Mouse (Mus musculus) adrenal gland, postnatal 25 days (tissue): Measurements from ENCODE around the gene Ica1. TPM values are rescaled to one million over a fixed set of nuclear protein-coding genes. Genes with fewer than 3 reads are reported as not detected.
A peak's percentile ranks its signal among the peaks of the same experiment; 100 is the strongest.

Experiments used
- DNase-seq: peaks from one replicate; pipeline ENCODE4 v3.0.0; 2021; ENCODE audit warnings: mixed read lengths
- long read RNA-seq: library from polyadenylated mRNA; stranded (forward); transcript quantifications from one replicate; pipeline ENCODE4 v2.0.0, GENCODE M21; 2021
- total RNA-seq: library from RNA; stranded (reverse); gene quantifications from 2 replicates; pipeline ENCODE4 v1.2.3, GENCODE M21; 2021

Ica1 gene
- total RNA-seq: 40.9 and 45.0 TPM in 2 replicates
- long read RNA-seq, transcript Ica1-201 (14 exons, 2,075 nt): major isoform, 19 of 27 reads
- long read RNA-seq, partial matches to known transcripts: 5 of 27 reads
- long read RNA-seq, other reads (novel, unspliced or antisense): 3 of 27 reads

DNA sequence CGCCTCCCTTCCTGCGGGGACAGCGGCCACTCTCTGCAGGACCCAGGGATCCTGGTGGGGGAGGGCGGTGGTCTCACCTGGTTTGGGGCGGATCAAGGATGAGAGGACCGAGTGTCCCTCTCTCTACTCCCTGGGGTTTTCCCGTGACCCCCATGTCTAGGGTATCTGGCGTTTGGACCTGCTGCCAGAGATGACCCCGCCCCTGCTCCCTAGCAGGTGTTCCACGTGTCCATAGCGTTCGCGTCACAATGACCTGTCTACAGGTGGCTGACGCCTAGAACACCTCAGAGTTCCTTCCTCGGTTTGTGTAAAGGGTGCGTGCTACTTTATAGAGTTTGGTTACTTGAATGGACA lies at the start of gene Ica1:
Gene Ica1, minus strand, starts transcription at position 193 of the 354 bp plus-strand sequence.
- DNase-seq: no peak

DNA sequence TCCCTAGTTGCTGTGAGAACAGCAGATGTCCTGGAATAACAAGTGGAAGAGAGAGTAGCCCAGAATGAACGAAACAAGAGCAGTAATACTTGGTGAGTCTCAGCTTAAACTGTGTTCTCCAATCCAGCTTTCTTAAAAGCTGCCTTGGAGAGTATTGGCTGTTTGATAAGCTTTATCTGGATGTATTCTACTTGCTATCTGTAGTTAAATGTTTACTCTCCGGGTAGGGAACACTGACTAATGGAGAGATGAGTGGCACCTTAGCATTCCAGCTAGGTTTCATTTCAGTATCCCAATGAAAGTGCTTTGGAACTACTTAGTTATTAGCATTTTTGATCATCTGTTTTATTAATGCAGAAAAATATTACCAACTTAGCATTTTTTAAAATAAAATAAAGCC lies 41.6 kb upstream of the Ica1 start:
- no peak for DNase-seq

DNA sequence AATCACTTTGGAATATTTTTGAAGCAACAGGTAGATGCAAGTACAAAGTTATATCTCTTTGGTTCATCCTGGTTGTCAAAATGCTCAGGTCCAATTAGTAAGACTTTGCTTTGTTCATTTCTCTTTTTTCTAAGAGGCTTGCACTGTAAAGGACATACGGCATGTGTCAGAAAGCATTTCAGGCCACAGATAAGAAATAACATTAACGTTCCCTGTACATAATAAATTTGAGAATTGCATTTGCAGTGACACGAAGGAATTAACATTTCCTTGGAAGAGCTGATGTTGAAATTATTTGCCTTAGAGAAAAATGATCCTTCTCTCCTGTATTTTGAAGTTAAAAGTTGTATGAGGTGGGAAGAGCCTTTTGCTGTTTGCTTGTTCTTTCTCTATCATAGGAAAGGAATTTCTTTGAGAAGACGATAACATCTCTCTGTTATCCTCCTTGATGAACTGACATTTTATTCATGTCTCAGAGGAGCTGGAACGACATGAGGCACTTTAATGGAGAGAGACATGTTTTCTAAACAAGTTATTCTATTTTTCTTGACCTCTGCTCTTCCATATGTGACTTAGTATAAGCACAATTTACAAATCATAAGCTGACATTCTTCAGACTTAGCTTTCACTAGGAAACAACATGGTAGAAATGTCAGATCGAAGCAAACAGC lies 36.2 kb upstream of the Ica1 start:
- DNase-seq: no peak

DNA sequence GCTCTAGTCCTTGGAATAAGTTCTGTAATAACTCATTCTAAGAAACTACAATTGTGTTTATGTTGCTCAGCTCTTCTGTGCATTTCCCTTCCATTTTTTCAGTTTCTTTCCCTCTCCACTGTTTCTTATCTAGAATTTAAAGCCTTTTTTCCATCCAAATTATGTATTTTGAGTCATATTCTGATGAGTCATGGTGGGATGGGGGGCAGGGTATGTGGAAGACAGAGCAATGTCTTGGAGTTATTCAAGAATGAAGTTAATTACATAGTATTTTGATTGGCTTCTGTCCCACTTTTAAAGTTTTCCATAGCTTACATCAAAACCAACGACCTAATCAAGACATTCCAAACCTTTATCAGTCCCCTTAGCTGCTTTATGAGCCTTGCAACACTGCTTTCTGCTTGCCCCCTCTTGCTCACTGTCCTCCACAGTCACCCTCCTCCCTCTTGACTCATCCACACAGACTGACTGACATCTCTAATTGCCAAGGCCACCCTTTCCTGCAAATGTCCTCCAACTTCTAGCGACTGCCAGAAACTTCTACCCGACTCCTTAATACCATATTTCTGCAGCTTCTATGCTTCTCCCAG lies 24.4 kb upstream of the Ica1 start:
- DNase-seq: peak; percentile 23

DNA sequence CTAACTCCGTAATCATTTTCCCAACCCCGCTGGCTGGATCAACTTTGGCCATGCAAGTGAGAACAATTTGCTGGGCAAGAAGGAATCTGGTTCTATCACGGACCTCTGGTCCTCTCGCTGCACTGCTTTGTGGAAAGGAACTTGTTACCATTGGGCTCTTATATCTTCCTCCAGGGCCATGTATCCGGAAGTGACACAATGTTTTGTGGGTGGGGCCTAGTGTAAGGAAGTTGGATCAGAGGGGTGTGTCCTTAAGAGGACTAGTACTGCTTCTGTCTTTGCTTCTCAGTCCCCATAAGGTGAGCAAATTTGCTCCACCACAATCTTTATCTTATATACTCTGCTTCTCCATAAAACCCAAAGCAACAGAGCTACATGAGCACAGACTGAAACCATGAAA lies 14.1 kb upstream of the Ica1 start:
- no peak for DNase-seq

DNA sequence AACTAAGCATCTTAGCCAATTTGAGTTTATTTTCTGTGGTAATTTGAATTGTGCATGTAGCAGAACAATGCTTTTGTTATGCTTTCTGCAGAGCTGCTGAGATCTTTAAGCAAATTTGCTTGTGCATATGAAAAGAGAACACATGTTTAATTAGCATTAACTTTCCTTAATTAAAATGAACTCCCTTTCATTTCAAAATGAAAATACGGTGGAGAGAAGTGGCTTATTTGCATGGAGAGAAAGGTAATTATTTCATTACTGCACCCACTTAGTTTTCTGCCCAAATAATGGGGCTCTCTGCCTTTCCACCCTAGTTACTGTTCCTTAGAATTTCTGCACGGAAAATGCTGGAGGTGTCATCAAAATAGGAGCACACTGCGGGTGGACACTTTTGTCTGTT lies 13.5 kb upstream of the Ica1 start:
- no peak for DNase-seq

DNA sequence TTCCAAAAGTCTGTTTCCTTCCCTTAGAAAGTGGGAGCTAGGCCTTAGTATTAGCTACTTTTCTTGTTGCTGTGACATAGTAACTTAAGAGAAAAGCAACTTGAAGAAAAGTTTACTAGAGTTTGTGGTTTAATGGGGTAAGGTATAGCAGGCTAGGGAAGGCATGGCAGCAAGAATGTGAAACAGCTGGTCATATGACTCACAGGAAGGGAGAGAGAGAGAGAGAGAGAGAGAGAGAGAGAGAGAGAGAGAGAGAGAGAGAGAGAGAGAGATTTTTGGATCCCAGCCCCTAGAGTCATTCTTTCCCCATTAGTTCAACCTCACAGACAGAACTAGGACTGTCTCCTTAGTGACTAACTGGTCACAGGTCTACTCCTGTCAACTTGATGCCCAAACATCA lies 2.3 kb upstream of the Ica1 start:
- DNase-seq: no peak

DNA sequence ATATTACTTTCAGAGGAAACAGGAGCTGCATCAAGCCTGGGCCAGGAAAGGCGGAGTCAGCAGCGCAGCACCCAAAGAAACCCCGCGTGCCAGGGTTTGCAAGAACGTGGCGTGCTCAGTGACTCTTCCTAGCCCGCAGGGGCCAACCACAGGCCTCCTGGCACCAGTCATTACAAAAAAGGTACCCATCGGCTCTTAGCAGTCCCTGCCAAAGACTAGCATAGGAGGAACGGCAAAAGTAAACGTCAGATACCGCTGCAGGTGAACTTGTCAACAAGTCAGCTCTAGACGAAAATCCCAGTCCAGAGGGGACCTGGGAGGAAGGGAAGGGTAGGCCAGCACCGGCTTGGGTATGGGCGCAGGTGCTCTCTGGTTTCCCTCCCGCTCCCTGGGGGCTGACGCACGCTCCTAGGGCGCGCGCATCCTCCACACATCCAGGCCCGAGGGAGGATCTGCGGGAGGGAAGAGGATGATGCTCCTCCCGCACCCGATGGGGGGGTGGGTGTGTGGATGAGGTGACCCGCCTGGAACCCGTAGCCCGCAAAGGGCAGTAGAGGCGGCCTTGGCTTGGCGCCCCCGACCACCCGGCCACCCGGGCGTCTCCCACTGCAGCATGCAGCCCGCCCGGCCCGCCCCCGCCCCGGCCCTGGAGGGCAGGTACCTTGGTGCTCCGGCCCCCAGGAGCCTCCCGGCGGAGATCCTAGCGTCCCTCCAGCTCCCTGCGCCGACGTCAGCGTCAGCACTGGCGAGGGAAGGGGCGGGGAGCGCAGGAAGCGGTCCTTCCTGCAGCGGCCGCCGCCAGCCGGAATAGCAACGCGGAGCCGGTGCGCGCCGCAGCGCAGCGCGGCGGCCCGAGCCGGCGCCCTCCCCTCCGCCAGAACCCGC lies 635 bp downstream of the Ica1 start:
- DNase-seq: peak; percentile 83

DNA sequence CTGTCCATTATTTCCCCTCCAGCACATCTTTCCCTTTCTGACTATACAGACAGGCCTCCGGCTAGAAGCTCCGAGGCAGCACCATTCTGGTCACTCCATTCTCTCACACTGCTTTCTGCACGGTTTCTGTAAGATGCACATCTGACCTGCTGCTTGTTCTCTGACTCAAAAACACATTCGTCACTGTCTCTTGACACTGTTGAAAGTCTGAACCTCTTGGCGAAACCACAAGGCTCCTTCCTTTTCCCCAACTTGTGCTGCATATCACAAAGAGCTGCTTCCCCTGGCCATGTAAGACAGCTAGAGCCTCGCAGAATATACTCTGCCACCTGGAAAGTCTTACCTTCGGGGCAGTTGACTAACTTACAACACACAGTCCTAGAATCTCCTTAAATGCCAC lies 6.7 kb downstream of the Ica1 start:
- DNase-seq: no peak

DNA sequence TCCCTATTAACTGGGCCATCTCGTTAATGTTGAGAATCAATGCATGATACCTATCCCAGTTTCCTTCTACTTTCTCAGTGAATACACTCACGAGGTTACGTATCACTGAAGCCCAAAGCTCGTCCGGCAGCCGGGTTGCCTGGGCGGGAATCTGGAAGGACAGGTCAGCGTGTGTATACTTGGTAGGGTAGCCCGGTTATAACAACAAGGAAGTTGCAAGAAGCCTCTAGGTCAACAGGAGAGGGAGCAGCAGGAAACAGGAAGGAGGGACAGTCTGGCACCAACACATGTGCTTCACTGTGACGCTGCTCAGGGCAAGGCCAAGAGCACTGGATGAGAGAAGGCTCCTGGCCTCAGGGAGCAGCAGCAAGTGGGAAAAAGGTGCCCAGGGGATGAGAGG lies 7.9 kb downstream of the Ica1 start:
- peak; percentile 13 for DNase-seq

DNA sequence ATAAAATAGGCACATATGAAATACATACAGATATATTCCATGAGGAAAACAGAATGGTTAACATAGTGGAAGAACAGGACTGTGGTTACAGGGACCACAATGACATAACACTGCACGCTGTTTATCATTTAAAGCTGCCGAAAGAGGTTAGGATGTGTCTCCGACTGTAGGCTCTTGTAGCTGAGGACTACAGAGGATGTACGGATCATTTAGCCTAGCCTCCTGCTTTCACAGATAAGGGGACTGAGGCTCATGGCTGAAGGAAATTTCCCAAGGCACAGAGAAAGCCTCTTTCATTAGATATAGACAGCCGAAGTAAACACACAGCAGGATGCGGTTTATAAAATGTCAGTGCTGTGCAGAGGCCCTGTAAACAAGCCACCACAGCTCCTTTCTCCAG lies 8.5 kb downstream of the Ica1 start:
- DNase-seq: no peak

DNA sequence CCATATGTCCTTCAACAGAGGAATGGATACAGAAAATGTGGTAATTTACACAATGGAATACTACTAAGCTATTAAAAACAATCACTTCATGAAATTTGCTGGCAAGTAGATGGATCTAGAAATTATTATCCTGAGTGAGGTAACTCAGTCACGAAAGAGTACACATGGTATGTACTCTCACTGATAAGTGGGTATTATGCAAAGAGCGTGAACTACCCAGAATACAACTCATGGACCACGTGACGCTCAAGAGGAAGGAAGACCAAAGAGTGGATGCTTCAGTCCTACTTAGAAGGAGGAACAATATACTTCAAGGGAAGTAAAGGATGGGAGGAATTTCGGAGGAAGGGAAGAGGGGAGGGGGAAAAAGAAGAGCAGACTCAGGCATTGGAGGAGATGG lies 11.6 kb downstream of the Ica1 start:
- no peak for DNase-seq

DNA sequence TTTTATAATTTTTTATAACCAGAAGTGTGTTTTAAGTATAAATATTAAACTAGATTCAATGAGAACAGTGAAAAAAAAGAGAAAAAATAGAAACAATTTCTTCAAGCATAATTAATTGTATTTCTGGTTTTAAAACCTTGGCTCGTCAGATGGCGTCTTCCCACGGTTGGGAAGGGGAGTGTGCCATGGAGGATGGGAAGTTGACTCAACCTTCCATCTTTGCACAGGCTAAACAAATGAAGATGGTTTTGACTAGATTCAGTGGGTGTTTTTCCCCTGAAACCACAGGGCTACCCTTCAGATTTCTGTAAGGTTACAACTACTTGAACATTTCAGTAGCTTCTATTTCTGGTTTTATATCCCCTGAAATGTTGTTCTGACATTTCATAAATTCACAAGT lies 12.5 kb downstream of the Ica1 start:
- DNase-seq: no peak

DNA sequence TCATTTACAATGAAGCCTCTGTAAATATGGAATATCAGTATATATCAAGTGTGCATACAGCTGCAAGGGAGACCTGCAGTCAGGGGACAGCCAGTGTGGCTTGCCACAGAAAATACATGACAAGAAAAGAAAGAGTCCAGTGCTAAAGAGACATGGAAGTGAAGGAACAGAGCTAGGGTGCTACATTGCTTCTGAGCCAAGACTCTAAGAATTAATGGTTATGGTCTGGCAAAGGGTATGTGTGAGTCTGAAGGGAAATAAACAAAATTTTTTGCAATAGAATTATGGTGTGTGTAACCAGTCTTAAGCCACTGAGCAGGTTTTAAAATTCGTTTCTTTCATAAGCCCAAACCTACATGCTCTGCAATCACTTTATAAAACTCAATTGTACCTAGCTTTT lies 13.2 kb downstream of the Ica1 start:
- DNase-seq: no peak

DNA sequence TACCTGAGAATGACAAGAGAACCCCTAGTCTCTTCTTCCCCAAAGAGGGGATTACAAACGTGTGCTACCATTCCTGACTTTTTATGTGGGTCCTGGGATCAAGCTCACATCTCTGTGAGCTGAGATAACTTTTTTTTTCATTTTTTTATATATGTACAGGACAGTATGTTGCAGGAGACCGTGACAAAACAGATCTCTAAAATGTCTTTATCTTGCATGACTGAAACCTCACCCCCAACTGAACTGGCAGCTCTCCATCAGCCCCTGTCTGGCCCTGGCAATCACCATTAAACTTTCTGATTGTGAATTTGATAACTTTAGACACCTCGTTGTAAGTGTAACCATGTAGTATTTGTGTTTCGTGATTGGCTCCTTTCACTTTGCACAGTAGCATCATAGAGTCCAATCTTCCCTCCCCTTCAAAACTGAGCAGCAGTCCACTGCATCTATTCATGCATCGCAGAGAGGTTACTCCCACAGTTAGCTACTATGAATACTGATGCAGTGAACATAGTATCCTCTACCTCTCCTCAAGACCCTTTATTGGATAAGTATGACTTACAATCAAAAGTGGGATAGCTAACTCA lies 17.5 kb downstream of the Ica1 start:
- no peak for DNase-seq

DNA sequence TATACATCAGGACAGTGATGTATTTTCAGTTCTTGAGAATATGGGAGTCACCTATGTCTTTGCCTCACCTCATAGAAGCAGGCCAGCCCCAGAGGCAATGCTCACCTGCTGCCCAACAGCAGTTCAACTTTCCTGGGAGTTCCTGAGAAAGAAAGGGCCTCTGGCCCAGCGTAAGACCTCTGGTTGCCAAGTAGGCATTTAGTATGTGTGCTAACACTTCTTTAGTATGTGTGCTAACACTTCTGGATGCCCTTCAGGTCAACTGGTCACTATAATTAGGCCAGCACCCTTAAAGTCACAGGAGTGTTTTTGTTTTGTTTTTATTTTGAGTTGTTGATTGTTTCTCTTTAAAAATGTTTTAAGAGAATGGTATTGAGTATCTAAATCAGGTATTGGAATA lies 18.4 kb downstream of the Ica1 start:
- no peak for DNase-seq

DNA sequence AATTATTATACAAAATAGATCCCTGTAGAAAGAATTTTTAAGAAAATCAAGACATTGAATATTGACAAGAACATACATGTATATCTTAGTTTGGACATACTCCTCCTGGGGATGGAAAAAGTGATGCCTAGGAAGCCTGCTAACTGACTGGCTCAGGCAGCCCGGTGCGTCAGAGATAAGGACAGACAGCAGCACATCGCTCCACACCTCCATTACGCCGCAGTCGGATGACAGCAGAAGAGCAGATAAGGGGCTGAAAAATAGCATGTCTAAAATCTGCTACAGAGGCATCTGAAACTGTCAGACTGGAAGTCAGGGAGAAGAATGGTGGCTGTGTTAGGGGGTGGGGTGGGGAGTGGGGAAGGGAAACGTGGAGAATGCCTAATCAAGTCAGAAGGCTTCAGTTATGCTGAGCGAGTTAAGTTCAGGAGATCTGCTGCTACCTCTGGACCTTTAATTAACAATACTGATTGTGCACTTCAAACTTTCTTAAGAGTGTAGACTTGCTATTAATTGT lies 22.5 kb downstream of the Ica1 start:
- no peak for DNase-seq

DNA sequence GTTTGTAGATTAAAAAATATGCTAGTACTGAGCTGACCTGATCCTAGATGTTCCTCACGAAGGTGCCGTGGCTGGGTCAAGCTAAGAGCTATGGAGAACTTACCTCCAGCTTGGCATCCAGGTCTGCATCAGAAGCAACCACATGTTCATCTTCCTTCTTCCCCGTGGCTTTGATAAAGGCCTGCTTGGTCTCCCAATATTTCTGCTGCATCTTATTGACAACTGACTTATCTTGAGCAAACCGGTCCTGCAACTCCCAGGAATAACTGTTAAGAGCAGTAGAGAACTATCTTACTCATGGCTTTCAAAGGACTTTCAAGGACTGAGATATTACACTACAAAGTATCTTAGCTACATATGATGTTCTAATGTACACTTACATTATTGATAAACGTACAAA lies 23.8 kb downstream of the Ica1 start:
- no peak for DNase-seq

DNA sequence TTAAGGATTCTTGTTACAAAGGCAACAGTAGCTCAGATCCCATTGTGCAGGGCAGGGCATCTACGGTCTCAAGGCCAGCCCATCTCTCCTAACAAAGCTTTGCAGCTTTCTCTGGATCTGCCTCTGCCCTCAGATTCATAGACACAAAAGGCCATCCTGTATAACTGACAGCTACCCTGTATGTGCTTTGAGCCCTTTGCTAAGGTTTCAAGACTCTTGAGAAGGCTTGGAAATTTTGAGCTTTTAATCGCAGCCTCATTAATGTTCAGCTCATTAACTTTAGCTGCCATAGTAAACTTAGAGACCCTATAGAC lies 24.6 kb downstream of the Ica1 start:
- DNase-seq: no peak

DNA sequence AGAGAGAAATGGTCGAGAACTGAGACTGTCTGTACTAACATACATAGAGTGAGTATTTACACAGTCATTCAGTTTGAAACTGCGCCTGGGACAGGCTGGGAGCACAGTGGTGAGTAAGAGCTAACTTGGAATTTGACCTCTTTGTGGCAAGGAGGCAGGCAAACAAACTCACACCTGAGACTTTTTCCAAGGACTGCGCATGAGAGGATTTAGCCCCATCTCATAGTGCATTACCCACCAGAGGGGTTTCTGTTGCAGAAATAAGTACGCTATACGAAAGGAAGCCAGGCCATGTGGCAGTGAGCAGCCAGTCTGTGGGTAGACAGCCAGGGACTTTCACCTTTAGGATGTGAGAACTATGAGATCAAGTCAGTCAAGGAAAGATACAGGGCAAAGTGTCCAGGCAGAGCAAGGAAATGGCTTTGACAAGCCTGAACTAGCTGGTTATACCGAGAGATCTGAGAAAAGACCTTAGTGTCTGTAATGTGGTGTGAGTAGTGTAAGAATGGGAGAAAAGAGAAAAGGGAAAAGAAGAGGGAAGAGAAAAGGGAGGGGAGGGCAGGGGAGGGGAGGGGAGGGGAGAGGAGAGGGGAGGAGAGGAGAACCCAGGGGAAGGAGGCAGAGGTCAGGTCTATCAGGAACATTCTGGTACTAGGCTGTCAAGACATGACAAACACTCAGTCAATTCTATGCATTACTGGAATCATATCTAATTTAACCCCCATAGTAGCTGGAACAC lies 25.1 kb downstream of the Ica1 start:
- no peak for DNase-seq

DNA sequence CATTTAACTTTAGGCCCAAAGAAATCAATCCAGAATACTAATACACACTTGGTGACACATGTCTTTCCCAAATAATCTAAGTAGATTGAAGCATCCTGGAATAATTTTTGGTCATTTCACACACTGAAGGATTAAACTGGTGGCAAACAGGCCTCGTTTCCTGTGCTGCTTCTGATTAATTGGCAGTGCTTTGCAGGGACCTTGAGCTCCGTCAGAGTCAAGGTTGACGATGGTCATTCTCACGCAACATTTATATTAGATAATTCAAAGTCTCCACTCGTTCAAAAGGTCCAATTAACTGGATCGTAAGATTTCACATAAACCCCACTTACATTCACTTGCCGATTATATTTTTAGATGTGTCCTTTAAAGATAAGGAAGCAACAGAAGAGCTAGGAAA lies 33.4 kb downstream of the Ica1 start:
- no peak for DNase-seq

DNA sequence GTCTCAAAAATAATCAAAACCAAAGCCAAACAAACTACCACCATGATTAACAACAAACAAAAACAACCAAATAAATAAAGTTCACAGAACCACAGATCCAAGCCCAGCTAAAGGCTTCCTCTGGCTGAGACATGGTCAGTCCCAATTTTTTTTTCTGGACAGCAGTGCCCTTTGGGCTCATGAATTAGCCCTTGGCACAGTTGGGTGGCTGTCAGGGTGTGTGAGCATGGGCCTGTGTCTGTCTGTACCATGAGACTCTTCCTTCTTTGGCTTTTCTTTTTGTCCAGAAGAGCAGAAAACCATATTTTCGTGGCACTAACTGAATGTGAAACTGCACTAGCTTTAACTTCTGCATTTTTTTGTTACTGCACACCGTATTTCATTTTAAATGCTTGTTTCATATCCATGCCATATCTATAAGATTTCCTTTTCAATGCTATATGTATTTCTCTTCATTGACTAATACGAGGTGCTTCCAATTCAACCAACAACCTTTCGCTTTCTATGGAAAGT lies 34.0 kb downstream of the Ica1 start:
- DNase-seq: no peak
